Mouse (Mus musculus) CH12.LX (cell line): Measurements from ENCODE around the gene 2700097O09Rik.
"Not testable (repeated sequence)": the region's sequence is repeated elsewhere in the genome, so short reads cannot be mapped to it uniquely, and the experiment has no call there.

Experiments used
- CTCF ChIP-seq, 2 experiments: IDR thresholded peaks in 1 of 2; conservative IDR thresholded peaks in 1 of 2; 2 replicates each; pipeline ENCODE4 v1.5.1; 2011 to 2012; ENCODE audit warnings: low read depth in 2 of 2, low read length in 2 of 2, improper control_type of control experiment in 1 of 2, inconsistent platforms in 1 of 2, mild to moderate bottlenecking in 1 of 2, moderate library complexity in 1 of 2
- POLR2A ChIP-seq: IDR thresholded peaks from 2 replicates; pipeline ENCODE4 v1.6.1; 2011; ENCODE audit warnings: low read depth, mild to moderate bottlenecking, improper control_type of control experiment, low read length
- TCF12 ChIP-seq: IDR thresholded peaks from 2 replicates; pipeline ENCODE4 v1.6.1; 2014; ENCODE audit warnings: low read depth, mild to moderate bottlenecking, inconsistent platforms, low read length, improper control_type of control experiment
- ZKSCAN1 ChIP-seq: IDR thresholded peaks from 2 replicates; pipeline ENCODE4 v1.6.1; 2012; ENCODE audit warnings: low read depth, inconsistent platforms, low read length, improper control_type of control experiment, borderline replicate concordance

DNA sequence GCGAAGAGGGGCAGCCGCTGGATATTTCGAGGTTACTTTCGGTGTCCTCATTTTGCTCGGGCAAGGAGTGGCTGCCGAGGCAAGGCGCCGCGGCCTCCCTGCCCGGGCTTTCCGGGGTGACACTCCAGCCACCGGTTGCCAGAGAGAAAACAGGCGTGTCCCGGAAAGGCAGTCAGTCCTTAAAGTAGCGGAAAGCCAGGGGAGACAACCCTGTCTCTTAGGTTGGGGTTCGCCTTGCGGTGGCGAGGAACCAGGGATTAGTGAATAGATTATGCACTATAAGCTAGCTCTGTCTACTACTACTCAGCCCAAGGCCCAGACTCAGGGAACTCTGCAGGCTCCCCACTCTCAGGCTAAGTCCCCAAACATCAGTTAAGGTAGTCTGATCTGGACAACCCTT lies 44.8 kb upstream of the 2700097O09Rik start:
- TF ChIP-seq TCF12; ZKSCAN1; POLR2A; CTCF (conservative IDR thresholded peaks at IDR 0.05 in 1 of 2, IDR thresholded peaks at IDR 0.05 in 1 of 2; ENCODE audit: low read depth in 2 of 2, low read length in 2 of 2): not testable (repeated sequence)
